Mouse (Mus musculus): ENCODE results near the gene P3h3. TPM values are rescaled to one million over a fixed set of nuclear protein-coding genes. Genes with fewer than 3 reads are reported as not detected.
A peak's percentile ranks its signal among the peaks of the same experiment; 100 is the strongest.

Gene P3h3
- total and polyA plus RNA-seq, 2 experiments = 2.1 to 3.0 TPM

DNA sequence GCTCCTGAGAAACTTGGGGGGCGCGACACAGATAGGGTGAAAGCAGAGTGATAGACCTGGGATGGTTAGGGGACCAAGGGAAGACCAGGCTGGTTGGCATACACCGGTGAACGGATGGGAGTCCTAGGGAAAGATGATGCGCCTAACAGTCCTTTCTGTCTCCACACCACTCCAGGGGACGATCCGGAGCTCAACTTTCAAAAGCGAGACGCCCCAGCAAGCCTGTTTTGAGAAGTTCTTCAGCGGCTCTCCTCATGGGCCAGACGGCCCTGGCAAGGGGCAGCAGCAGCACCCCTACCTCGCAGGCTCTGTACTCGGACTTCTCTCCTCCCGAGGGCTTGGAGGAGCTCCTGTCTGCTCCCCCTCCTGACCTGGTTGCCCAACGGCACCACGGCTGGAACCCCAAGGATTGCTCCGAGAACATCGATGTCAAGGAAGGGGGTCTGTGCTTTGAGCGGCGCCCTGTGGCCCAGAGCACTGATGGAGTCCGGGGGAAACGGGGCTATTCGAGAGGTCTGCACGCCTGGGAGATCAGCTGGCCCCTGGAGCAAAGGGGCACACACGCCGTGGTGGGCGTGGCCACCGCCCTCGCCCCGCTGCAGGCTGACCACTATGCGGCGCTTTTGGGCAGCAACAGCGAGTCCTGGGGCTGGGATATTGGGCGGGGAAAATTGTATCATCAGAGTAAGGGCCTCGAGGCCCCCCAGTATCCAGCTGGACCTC, 48.3 kb downstream of the P3h3 start:
- under 1% methylated on average over 35 of the region's 35 CpGs for WGBS
- Histone ChIP-seq H3K79me2 (ENCODE audit: control insufficient read depth, insufficient read depth, low read length) (no peaks in the 10 kb centered on the region), H3K9ac (ENCODE audit: low read depth, low read length) (peak overlapping the region; percentile 84), H3K36me3 (ENCODE audit: control insufficient read depth, insufficient read depth, low read length) (peaks cover 8% of the 10 kb centered on the region), H3K4me3 (ENCODE audit: insufficient read depth, low read depth, low read length) (peak overlapping the region; percentile 87), H3K4me1 (ENCODE audit: control insufficient read depth, insufficient read depth, low read length) (peaks cover 23% of the 10 kb centered on the region), H3K27ac (replicated peaks; ENCODE audit: insufficient read depth, low read depth, low read length) (peak overlapping the region; percentile 83), H3K27me3 (ENCODE audit: control insufficient read depth, insufficient read depth, low read length) (no peaks in the 10 kb centered on the region)
- DNase-seq (ENCODE audit: extremely low read depth, low read depth, low spot score) = peak; percentile 63
- TF ChIP-seq POLR2A (IDR thresholded peaks at IDR 0.05; ENCODE audit: extremely low read depth, insufficient read depth, low read length) (0 out of 2 replicates have a peak, but pooled peaks have one; percentile 44), CTCF (IDR thresholded peaks at IDR 0.05; ENCODE audit: low read depth, low read length) (peak; percentile 87)

DNA sequence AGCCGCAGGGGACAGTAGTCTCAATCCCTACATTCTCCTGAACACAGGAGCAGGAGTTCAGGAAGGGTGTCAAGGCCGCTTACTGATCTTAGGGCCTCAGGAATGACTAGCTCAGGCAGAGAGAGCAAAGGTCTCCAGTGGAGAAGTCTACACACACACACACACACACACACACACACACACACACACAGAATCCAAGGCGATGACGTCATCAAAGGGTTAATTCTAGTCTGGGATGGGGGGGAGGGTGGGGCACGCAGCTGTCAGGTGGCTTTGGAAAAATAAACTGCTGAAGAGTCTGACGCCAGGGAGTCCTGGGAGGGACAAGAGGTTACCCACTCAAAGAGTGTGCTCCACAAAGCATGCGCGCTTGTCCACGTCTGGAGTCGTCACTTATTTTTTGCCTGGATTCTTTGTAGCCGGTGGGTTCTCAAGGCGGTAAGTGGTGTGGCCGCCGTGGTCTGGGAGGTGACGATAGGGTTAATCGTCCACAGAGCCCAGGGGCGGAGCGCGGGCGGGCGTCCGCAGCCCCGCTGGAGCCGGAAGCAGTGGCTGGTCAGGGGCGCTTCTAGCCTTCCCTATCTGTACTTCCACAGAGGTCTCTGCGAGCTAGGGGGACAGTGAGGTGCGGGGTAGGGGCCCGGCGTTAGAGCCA, 49.1 kb downstream of the P3h3 start, which contains the start of gene Spsb2:
Gene Spsb2, plus strand, starts transcription at position 304 of the 655 bp plus-strand sequence.
- TF ChIP-seq POLR2A (IDR thresholded peaks at IDR 0.05; ENCODE audit: extremely low read depth, insufficient read depth, low read length) (no peak), CTCF (IDR thresholded peaks at IDR 0.05; ENCODE audit: low read depth, low read length) (no peak)
- H3K4me1 ChIP-seq (ENCODE audit: control insufficient read depth, insufficient read depth, low read length) = peaks cover 22% of the 10 kb centered on the region
- H3K4me3 ChIP-seq (ENCODE audit: insufficient read depth, low read depth, low read length) = peak within 1 kb of the TSS; percentile 87
- no peaks in the 10 kb centered on the region for H3K27me3 ChIP-seq (ENCODE audit: control insufficient read depth, insufficient read depth, low read length)
- WGBS = 2% methylated on average over 29 of the region's 29 CpGs
- peak within 1 kb of the TSS; percentile 84 for H3K9ac ChIP-seq (ENCODE audit: low read depth, low read length)
- H3K27ac ChIP-seq (replicated peaks; ENCODE audit: insufficient read depth, low read depth, low read length) = peak within 1 kb of the TSS; percentile 83
- peak; percentile 72 for DNase-seq (ENCODE audit: extremely low read depth, low read depth, low spot score)
- H3K36me3 ChIP-seq (ENCODE audit: control insufficient read depth, insufficient read depth, low read length) = peaks cover 8% of the 10 kb centered on the region
- H3K79me2 ChIP-seq (ENCODE audit: control insufficient read depth, insufficient read depth, low read length) = no peaks in the 10 kb centered on the region

DNA sequence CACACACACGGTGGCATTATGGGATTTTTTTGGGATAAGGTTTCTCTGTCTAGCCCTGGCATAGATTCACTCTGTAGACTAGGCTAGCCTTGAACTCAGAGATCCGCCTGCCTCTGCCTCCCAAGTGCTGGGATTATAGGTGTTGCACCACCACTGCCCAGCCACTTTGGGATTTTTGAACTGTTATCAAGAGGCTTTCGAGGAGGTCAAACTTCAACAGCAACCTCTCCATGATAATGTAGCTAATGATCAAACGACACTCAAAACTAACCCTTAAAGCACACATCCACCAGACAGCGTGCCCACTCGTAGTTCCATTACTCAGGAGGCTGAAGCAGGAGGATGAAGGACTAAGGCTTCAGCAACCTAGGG, 49.6 kb downstream of the P3h3 start:
- peak overlapping the region; percentile 47; the same call in 1 of the 2 replicates for H3K9ac ChIP-seq (ENCODE audit: low read depth, low read length)
- H3K4me1 ChIP-seq (ENCODE audit: control insufficient read depth, insufficient read depth, low read length) = peaks cover 22% of the 10 kb centered on the region
- peak overlapping the region; percentile 83 for H3K27ac ChIP-seq (replicated peaks; ENCODE audit: insufficient read depth, low read depth, low read length)
- no peaks in the 10 kb centered on the region for H3K79me2 ChIP-seq (ENCODE audit: control insufficient read depth, insufficient read depth, low read length)
- no peaks in the 10 kb centered on the region for H3K27me3 ChIP-seq (ENCODE audit: control insufficient read depth, insufficient read depth, low read length)
- TF ChIP-seq CTCF (IDR thresholded peaks at IDR 0.05; ENCODE audit: low read depth, low read length) (no peak), POLR2A (IDR thresholded peaks at IDR 0.05; ENCODE audit: extremely low read depth, insufficient read depth, low read length) (no peak)
- WGBS = 31% methylated on average over 6 of the region's 6 CpGs
- DNase-seq (ENCODE audit: extremely low read depth, low read depth, low spot score) = peak; percentile 70
- peaks cover 8% of the 10 kb centered on the region for H3K36me3 ChIP-seq (ENCODE audit: control insufficient read depth, insufficient read depth, low read length)
- no peak overlapping the region for H3K4me3 ChIP-seq (ENCODE audit: insufficient read depth, low read depth, low read length)

DNA sequence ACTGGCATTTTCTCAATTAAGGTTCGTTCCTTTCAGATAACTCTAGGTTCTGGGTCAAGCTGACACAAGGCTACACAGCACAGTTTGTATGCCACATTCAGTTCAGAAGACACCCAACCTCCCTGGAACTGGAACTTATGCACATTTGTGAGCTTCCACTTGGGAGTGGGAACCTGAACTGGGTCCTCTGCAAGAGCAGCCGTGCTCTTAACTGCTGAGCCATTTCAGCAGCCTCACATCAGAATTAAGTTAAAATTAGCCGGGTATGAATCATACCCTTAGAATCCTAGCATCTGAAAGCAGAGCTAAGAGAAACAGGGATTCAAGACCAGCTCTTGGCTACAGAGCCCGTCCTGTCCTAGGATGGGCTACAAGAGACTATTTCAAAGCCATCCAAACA, 50.2 kb downstream of the P3h3 start:
- Histone ChIP-seq H3K9ac (ENCODE audit: low read depth, low read length) (no peak overlapping the region), H3K4me3 (ENCODE audit: insufficient read depth, low read depth, low read length) (no peak overlapping the region), H3K36me3 (ENCODE audit: control insufficient read depth, insufficient read depth, low read length) (peaks cover 8% of the 10 kb centered on the region), H3K27me3 (ENCODE audit: control insufficient read depth, insufficient read depth, low read length) (no peaks in the 10 kb centered on the region), H3K27ac (replicated peaks; ENCODE audit: insufficient read depth, low read depth, low read length) (peak overlapping the region; percentile 83; the same call in 1 of the 2 replicates), H3K4me1 (ENCODE audit: control insufficient read depth, insufficient read depth, low read length) (peaks cover 24% of the 10 kb centered on the region), H3K79me2 (ENCODE audit: control insufficient read depth, insufficient read depth, low read length) (no peaks in the 10 kb centered on the region)
- TF ChIP-seq POLR2A (IDR thresholded peaks at IDR 0.05; ENCODE audit: extremely low read depth, insufficient read depth, low read length) = no peak
- no peak for TF ChIP-seq CTCF (IDR thresholded peaks at IDR 0.05; ENCODE audit: low read depth, low read length)
- DNase-seq (ENCODE audit: extremely low read depth, low read depth, low spot score) = no peak
- WGBS = 80% methylated on average over 4 of the region's 4 CpGs

DNA sequence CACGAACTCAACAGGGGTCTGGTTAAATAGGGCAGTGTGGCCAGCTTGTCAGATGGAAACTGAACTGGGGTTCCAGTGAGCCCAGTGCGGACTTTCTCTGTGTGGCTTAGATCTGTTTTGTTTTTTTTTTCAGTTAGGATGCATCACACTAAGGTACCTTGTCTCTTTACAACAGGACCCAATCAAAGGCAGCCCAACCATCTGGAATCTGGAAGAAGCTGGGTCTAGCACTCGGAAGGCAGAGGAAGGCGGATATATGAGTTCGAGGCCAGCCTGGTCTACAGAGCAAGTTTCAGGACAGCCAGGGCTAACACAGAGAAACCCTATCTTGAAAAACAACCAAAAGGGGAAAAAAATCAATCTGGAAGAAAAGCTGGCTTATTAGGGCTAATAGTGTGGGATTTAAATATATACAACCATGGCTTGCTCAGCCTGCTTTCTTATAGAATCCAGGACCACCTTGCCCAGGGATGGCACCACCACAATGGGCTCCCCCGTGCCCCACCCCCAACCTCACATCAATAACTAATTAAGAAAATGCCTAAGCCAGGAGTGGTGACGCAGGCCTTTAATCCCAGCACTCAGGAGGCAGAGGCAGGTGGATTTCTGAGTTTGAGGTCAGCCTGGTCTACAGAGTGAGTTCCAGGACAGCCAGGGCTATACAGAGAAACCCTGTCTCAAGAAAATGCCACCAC, 51.0 kb downstream of the P3h3 start:
- no peak for DNase-seq (ENCODE audit: extremely low read depth, low read depth, low spot score)
- H3K36me3 ChIP-seq (ENCODE audit: control insufficient read depth, insufficient read depth, low read length) = peaks cover 3% of the 10 kb centered on the region
- 79% methylated on average over 7 of the region's 7 CpGs for WGBS
- no peaks in the 10 kb centered on the region for H3K27me3 ChIP-seq (ENCODE audit: control insufficient read depth, insufficient read depth, low read length)
- no peak overlapping the region for H3K9ac ChIP-seq (ENCODE audit: low read depth, low read length)
- H3K79me2 ChIP-seq (ENCODE audit: control insufficient read depth, insufficient read depth, low read length) = no peaks in the 10 kb centered on the region
- peak overlapping the region; percentile 88 for H3K27ac ChIP-seq (replicated peaks; ENCODE audit: insufficient read depth, low read depth, low read length)
- H3K4me3 ChIP-seq (ENCODE audit: insufficient read depth, low read depth, low read length) = no peak overlapping the region
- TF ChIP-seq CTCF (IDR thresholded peaks at IDR 0.05; ENCODE audit: low read depth, low read length) (no peak), POLR2A (IDR thresholded peaks at IDR 0.05; ENCODE audit: extremely low read depth, insufficient read depth, low read length) (no peak)
- peaks cover 18% of the 10 kb centered on the region for H3K4me1 ChIP-seq (ENCODE audit: control insufficient read depth, insufficient read depth, low read length)

Measured in liver, adult 2 months (tissue).